Mouse (Mus musculus): ENCODE data around the gene Ccser1.

Gene Ccser1

DNA sequence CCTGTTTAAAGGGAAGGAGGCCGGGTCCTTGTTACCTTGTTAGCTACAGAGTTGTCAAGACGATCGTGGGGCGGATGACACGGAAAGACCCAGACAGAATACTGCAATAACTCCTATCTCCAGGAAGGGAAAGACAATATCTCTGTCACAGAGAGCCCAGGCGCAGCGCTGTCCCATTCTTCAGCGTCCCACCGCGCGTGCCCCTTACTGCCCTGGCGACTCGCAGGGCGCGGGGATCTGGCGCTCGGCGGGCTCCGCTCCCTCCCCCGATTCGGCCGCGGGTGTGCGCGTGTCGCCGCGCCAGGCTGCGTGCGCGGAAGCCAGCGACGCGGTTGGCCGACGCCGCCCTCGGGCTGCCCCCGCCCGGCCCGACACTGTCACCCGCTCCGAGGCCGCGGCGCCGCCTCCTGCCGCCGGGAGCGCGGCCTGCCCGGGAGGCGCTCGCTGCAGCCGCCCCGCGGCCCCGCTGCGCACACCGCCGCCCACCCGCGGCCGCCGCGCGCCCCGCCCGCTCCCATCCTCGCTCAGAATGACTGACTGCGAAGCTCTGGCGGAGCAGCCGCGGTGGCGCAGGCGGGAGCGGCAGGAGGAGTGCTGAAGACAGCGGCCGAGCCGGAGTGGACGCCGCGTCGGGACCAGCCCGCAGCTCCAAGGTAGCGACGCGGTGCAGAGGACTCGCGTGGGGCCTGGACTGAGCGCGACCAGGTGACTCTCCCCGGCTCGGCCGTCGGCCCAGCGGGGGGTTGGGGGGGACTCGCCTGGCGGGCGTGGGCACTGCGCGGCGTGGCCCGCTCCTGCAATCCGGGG, at the start of gene Ccser1:
Ccser1 (plus strand) TSS at position 376 of the 807 bp plus-strand sequence.
- DNase-seq (ENCODE audit: low spot score): peak; percentile 56

DNA sequence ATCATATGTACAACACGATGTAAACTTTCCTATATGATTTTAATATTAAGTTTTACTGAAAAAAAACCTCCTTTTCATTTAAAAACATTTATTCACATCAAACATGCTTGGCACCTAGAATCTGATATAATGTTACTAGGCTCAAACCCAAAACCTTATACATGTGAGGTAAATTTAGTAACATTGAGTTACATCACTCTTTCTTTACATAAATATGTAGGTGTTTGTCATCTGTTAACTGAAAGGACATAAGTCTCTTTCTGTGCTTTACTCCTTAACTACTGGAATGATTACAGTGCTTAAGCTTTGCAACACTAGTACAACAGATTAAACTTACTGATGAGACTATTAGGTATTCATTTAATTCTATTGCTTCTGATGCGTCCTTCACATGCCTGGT, 43.7 kb upstream of the Ccser1 start:
- DNase-seq (ENCODE audit: low spot score): no peak

DNA sequence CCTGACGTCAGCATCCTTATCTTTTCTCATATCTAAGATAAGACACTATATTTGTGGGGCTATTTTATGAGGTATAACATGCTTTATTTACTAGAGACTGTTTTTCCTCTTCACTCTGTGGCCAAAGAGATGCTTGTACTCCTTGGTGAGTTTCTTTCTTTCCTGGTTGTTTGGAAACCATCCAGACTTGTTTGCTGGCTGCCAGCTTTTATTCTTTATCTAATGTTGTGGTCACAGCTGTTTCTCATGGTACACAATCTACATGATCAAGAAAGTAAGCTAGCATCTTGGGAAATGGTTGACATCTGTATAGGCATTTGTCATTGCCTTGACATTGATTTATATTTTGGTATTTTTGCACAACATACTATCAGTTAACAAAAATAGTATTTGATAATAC, 37.1 kb upstream of the Ccser1 start:
- no peak for DNase-seq (ENCODE audit: low spot score)

DNA sequence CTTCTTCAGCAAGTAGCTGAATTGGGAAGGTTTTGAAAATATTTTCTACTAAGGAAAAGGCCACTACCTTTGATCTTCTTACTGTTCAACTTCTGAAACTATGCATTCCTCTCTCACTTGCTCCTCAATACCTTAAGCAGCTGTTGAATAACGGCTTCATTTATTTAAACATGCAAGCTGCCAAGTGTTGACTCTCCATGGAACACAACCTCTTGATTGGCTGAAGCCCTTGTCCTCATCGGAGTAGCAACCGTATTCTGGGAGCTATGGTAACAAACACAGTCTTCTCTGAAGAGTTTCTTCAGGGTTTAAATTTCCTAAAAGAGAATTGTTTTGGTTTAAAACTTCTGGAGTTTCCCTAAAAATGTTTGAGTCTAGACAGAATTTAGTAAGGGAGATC, 27.2 kb upstream of the Ccser1 start:
- no peak for DNase-seq (ENCODE audit: low spot score)

DNA sequence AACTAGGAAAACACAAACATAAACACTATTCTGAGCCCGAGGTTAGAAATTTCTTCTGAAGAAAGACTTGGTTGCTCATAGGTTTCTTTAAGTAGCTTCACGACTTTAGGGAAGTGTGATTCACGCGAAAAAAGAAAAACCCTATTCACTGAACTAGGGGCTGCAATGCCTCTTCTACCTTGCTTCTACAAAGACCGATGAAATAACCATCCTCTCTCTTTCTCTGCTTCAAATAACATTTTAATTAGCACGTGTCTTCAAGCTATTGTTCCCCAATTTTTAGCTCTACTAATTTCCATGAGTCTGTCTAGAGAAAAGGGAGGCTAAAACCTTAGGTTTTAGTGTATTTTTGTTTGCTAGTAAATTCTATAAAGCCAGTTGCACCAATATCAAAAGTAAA, 25.5 kb upstream of the Ccser1 start:
- DNase-seq (ENCODE audit: low spot score): no peak

DNA sequence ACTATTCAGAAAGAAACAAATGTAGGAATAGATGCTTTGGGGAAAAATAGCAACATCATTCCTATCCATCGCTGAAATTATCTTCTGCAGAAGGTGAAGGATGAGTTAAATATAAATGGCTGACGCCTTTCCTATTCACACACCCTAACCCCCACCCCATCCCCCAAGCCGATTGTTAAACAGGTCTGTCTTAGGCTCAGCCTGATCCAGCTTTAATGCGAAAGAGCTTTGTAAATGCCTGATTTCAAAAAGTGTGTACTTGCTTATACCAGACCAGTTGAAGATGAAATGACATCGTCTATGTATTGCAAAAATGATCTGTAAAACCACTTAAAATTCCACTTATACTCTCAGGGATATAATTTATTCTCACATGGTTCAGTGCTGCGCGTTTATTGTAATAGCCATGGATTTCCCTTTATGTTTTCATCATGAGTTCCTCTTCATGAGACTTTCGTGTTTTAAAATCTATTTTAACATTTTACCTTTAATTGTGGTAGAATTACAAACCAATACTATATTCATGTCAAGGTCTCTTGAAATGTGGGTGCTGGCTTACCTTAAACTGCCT, 25.0 kb upstream of the Ccser1 start:
- DNase-seq (ENCODE audit: low spot score): no peak

DNA sequence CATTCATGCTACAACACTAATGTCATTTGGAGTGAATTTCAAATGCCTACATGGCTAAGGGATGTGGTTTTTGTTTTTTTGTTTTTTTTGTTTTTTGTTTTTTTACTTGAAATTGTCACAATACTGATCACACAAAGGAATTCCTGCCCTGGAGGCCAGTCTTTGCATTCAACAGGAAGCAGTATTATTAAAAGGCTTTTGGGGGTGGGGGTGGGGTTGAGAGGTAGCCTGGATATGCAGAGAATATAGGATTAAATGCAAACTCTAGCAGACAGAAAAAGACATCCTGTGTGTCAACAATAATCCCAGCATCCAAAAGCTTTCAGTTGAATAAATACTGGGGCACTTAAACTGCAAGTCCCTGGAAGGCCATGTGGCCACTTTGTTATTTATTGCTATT, 24.4 kb upstream of the Ccser1 start:
- no peak for DNase-seq (ENCODE audit: low spot score)

DNA sequence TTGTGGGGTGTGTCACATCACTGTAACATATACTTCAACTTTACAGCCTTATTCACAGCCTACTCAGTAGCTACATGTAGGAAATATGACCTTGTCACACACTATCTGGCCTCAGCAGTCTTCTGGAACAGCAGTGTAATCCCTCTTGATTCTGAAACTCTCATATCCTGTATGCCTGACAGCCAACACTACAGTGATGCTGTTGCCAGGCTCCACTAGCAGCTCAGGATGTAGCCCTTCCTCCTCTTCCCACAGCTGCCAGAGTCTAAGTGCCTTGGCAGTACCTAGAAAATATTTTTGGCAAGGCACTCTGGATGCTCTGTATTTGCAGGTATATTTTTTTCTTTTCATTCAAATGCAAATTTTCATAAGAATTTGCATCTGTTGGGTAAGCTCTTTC, 18.0 kb upstream of the Ccser1 start:
- DNase-seq (ENCODE audit: low spot score): no peak

DNA sequence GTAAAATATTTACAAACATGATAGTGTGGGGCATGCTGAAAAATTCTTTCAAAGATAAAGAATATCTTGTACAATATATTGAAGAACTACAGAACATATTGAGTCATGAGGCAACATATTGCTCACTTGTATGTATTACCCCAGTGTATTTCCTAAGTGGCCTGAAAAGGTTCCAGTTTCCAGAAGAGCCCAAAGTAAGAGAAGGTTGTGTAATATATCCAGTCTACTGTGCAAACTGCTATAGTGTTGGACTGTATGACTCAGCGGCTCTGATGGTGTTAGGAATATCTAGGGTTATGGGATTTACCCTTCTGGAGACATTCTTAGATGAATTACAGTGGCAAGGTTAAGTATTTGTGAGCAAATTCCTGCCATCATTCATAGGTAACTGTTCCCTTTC, 13.2 kb upstream of the Ccser1 start:
- no peak for DNase-seq (ENCODE audit: low spot score)

DNA sequence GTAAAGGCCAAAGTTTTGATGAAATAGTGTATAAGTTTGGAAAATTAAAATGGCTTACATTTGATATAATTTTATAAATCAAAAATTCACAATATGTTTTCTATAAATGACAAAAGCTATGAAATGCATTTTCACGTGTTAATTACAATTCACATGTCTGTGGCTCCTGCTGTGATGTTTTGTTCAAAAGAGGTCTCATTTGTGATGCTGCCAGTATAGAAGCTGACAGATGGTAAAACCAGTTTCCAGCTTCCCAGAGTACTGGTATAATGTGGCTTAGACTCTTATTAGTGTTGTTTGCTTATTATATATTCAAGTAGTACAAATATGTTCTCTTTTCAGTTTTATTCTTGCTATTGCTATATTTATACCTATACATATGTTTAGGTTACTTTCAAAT, 4.0 kb upstream of the Ccser1 start:
- DNase-seq (ENCODE audit: low spot score): no peak

DNA sequence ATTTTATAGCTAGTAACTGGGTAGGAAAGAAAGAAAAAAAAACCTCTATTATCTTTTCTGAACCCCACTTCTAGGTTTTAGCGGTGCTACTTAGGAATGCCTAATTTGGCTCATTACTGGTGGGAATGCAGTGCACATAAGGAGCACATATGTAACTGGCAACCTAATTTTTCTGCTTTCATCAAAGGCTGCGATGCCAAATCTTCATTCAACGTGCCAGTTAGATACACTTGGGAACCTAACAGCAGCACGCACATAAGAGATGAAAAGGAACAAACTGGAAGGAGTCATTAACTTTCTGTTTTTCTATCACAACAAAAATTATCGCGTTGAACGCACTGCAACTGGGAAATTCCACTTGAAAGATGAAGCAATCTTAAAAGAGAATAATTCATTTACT, 2.6 kb upstream of the Ccser1 start:
- no peak for DNase-seq (ENCODE audit: low spot score)

DNA sequence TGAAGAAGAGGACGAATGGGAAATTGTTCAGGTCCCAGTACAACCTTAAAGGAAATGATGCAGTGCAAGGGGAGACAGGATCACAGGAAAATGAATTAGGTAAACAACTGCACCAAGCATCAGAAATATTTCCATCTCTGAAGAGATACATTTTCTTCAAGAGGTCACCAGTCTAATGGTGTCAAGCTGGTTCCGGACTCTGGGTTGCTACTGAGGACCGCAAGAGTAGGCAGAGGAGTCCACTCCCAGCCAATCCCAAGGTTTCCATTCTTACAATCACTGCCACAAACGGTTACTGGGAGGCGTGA, 529 bp upstream of the Ccser1 start:
- DNase-seq (ENCODE audit: low spot score): no peak

DNA sequence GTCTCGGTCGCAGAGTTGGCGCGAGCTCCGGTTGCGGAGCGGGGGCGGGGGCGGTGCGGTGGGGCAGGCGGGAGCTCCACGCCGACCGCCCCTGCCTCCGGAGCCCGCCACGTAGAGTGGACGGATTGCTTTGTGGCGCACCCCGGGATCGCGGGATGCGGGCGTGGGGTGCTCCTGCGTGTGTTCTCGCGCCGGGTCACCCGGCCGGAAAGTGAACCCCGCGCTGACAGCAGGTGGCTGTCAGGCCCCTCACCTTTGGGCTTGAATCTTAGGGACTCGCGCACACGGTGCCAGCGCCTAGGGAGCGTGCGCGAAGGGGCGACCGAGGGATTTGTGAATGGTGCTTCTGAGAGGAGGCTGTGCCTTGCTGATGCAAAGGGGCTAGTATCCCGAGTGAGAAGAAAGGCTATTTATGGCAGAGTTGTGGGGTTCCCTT, 650 bp downstream of the Ccser1 start:
- peak; percentile 19 for DNase-seq (ENCODE audit: low spot score)

DNA sequence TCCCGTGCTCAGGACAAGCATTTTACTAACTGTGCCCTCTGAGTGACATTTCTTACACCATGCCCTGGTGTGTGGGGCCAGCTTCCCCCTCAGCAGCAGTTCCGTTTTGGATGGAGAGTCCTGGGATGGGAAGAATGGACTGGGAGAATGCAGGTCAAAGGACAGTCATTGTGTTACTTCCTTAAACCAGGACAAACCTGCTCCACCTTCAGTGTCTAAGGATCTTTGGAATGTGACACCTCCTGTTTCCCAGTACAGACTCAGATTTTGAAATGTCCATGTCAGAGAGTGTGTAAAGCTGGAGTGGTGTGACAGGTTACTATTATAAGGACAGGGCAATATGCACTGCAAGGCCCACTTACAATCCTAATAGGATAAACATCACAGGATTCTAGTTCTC, 8.9 kb downstream of the Ccser1 start:
- DNase-seq (ENCODE audit: low spot score): no peak

DNA sequence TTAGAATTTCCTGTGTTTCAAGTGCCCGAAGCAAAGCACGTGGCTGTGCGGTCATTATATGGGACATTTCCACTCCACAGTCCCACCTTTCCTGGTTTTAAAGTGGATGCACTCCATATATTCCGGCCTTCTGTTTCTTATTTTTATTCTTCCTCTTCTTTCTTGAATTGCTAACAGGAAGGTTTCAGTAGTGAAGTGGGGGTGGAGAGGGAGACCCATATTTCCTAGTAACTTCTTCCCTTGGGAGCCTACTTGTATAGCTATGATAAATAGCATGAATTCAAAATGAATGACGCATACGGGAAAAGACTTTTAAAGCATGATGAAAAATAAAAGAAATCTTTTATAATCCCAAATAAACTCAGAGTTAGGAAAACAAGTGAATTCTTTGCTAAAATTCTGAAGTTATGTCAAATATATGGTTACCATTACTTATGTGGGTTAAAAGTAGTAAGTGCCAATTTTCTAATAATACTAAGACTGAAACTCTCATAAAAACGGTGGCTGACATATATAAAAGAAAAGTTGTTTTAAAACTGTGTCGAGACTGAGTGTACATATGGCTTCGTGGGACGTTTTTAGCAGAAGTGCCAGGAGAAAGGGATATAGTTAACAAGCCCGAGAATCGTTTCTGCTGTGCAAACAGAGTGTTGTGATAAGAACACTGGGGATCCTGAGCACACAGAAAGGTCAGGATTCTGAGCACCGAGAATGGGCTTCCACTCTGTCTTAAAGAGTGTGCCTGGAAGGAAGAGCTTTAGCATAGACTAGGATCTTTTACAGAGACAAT, 11.7 kb downstream of the Ccser1 start:
- DNase-seq (ENCODE audit: low spot score): no peak

DNA sequence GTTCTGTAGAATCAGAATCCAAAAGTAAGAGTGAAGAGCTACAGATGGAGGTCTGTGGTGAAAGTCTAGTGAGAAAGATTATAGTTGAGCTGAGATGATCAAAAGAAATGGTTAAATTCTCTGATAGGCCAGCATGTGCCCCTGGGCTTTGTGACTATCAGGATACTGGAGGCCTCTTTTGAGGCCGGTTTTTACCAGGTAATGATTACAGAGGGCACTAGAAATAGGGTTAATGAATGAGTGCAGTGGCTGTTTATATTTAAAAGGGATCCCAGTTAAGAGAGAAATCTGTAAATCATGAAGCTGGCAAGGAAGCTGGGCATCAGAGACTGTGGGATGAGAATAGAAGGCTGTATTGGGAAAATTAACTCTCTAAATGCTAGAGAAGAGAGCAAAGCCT, 23.2 kb downstream of the Ccser1 start:
- DNase-seq (ENCODE audit: low spot score): no peak

DNA sequence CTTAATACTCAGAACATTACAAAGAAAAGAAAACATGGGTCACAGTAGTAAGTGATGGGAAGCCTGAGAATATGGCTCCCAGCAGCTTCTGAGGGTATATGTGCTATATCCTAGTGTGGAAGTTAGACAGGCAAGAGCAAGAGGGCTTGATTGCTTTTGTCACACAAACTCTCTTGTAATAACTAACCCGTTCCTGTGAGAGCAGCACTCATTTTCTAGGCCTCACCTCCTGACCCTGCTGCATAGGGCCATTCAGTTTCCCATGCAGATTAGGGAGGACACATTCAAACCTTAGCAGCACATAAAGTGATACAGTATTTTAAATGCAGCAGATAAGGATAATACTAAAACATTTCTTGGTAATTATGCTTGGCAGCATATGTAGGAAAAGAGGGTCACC, 25.9 kb downstream of the Ccser1 start:
- no peak for DNase-seq (ENCODE audit: low spot score)

DNA sequence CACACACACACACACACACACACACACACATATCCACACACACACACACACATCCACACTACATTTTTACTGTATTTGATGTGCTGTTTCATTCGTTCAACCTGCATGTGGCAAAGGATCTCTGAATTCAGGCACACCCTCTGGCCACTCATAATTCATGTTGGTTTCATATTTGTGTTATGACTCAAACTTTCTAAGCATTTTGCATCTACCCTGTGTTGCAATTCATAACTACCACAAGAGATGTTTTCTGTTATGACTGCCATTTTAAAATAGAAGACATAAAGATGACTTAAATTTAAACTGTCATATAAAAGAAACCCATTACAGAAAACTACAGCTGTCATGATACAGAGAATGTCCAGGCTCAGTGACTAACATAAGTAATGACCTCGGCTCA, 26.5 kb downstream of the Ccser1 start:
- no peak for DNase-seq (ENCODE audit: low spot score)

DNA sequence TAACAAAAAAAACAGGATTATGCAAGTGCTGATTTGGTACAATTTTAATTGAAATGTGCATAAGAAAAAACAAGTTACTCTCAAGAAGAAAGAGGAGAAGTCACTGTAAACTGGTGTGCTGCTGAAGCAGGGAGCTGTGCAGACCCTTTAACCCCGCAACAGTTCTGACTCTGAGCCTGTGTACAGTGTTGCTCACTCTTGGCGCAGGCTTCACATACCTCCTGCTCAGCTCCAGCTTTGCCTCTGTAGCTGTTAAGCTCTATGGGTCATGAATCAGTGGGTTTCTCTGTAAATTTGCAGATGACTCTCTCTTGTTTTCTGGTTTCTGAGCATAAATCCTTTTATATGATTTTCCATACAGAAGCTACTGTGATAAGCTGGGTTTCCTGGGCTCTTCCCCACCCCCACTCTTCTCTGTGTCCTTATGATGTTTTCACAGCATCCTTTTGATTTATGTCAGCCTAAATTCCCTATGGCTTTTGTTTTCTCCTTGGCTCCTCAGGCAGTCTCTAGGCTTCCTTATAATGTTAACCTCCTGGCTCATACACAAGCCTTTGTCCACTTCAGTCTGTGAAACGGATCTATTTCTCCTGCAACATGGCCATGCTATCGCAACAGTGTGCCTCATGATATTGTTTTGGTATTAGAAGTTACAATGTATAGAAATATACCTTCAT, 30.1 kb downstream of the Ccser1 start:
- DNase-seq (ENCODE audit: low spot score): no peak

DNA sequence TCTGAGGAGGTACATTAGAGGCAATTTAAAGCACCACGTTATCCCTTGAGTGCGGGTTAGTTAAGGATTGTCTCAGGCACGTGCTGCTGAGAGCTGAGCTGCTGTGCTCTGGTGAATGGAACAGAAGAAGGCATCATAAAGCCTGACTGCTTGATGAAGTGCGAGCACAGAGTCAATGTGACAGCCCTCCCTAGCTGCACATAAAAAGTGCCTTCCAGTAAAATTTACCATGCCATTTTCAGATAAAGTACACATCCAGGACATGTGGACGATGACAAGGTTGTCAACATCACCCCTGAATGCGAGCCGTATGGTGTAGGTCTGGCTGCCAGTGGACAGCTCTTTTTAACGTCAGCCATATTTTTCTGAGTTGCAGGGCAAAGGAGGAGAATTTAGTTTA, 35.6 kb downstream of the Ccser1 start:
- no peak for DNase-seq (ENCODE audit: low spot score)

DNA sequence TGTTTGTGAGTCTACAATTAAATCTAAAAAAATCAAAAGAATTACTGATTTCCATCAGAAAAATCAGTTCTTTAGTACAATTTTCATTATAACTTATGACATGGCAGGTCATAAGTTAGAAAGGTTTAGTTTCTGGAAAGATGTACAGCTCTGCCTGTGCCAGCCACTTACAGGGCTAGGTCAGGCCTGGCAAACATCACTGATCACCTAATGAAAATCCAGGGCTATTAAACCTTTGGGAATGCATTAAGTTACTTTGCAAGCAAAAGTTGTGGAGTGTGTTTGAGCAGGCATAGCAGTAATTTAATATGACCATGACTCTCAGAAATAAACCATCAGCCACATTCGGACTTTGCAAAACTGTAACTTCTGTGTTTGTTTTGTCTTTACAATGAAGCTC, 36.4 kb downstream of the Ccser1 start:
- DNase-seq (ENCODE audit: low spot score): no peak

DNA sequence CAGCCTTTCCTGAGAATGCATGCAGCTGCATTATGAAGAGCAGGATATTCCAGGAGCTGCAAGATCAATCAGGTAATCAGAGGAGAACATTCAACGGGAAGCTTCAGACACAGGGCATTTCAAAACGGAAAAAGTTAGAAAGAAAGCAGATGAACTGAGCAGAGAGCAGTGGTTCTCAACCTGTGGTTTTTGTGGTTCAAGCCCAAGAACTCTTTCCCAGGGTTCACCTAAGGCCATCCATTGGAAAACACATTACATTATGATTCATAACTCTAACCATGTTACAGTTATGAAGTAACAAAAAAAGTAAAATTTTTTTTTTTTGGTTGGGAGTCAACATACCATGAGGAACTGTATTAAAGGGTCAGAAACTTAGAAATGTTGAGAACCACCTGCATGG, 37.6 kb downstream of the Ccser1 start:
- no peak for DNase-seq (ENCODE audit: low spot score)

DNA sequence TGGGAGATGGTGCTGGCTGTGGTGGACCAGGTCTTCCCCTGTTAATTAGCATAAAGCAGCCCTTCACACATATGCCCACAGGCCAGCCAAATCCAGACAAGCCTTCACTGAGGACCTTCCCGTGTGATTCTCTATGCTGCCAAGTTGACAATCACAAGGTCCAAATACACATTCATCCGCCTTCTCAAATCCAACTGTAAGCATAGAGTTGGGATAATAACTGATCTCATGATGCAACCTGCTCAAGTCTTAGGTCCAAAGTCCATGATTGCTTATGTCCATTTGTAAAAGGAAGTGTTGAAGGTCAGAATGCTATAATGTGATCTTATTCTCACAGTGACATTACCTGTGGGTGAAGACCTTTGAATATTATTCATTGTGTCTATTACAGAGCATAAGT, 43.4 kb downstream of the Ccser1 start:
- no peak for DNase-seq (ENCODE audit: low spot score)

Measured in layer of hippocampus, adult 11-12 months (tissue).